Mouse (Mus musculus): Measurements from ENCODE around the gene Crebbp. TPM values are rescaled to one million over a fixed set of nuclear protein-coding genes. Genes with fewer than 3 reads are reported as not detected.

The Crebbp gene
- polyA plus RNA-seq, 1 experiment from 2014 or later = 41.2 TPM

- WGBS = 71% methylated on average over 1 of the region's 1 CpGs
- Histone ChIP-seq H3K9me3 (no peaks in the 10 kb centered on the region), H3K4me2 (peak overlapping the region; percentile 87), H3K27ac (no peak overlapping the region), H3K36me3 (no peaks in the 10 kb centered on the region; the same call in 1 of the 2 replicates), H3K27me3 (no peaks in the 10 kb centered on the region), H3K9ac (peak overlapping the region; percentile 35; the same call in 1 of the 2 replicates), H3K4me1 (replicated peaks) (peaks cover 58% of the 10 kb centered on the region), H3K4me3 (peak overlapping the region; percentile 12; the same call in 1 of the 2 replicates)
- no peak for ATAC-seq (ENCODE audit: low FRiP score)
Observed at GRCm38 (mm10) chr16:4210290-4210689, 3.5 kb downstream of the Crebbp start.

GRCm38 (mm10) chr16:4203592-4203991 lies 10.2 kb downstream of the Crebbp start:
- 100% methylated on average over 1 of the region's 1 CpGs for WGBS
- Histone ChIP-seq H3K4me3 (no peak overlapping the region), H3K27ac (no peak overlapping the region), H3K9ac (no peak overlapping the region), H3K27me3 (no peaks in the 10 kb centered on the region), H3K36me3 (no peaks in the 10 kb centered on the region; the same call in 1 of the 2 replicates), H3K9me3 (no peaks in the 10 kb centered on the region), H3K4me2 (no peak overlapping the region), H3K4me1 (replicated peaks) (peaks cover 41% of the 10 kb centered on the region)
- ATAC-seq (ENCODE audit: low FRiP score) = no peak

GRCm38 (mm10) chr16:4199995-4200394 lies 13.8 kb downstream of the Crebbp start:
- Histone ChIP-seq H3K4me2 (no peak overlapping the region), H3K27me3 (no peaks in the 10 kb centered on the region), H3K4me1 (replicated peaks) (peaks cover 27% of the 10 kb centered on the region), H3K9ac (no peak overlapping the region), H3K4me3 (no peak overlapping the region), H3K27ac (no peak overlapping the region), H3K36me3 (no peaks in the 10 kb centered on the region), H3K9me3 (no peaks in the 10 kb centered on the region)
- no peak for ATAC-seq (ENCODE audit: low FRiP score)
- 50% methylated on average over 1 of the region's 1 CpGs for WGBS

- Histone ChIP-seq H3K4me2 (no peak overlapping the region), H3K36me3 (no peaks in the 10 kb centered on the region), H3K4me1 (replicated peaks) (peaks cover 27% of the 10 kb centered on the region), H3K9ac (no peak overlapping the region), H3K9me3 (no peaks in the 10 kb centered on the region), H3K4me3 (no peak overlapping the region), H3K27me3 (no peaks in the 10 kb centered on the region), H3K27ac (no peak overlapping the region)
- ATAC-seq (ENCODE audit: low FRiP score) = no peak
- WGBS = 60% methylated on average over 2 of the region's 2 CpGs
Observed at GRCm38 (mm10) chr16:4199566-4199965, 14.2 kb downstream of the Crebbp start.

GRCm38 (mm10) chr16:4198004-4198403 lies 15.8 kb downstream of the Crebbp start:
- Histone ChIP-seq H3K4me1 (replicated peaks) (peaks cover 25% of the 10 kb centered on the region), H3K36me3 (no peaks in the 10 kb centered on the region), H3K9me3 (no peaks in the 10 kb centered on the region), H3K9ac (no peak overlapping the region), H3K4me3 (no peak overlapping the region), H3K4me2 (no peak overlapping the region), H3K27me3 (no peaks in the 10 kb centered on the region), H3K27ac (no peak overlapping the region)
- WGBS = 91% methylated on average over 4 of the region's 4 CpGs
- peak; percentile 65; the same call in 1 of the 2 replicates for ATAC-seq (ENCODE audit: low FRiP score)

- H3K36me3 ChIP-seq = no peaks in the 10 kb centered on the region
- H3K4me1 ChIP-seq (replicated peaks) = no peaks in the 10 kb centered on the region
- no peak overlapping the region for H3K27ac ChIP-seq
- H3K9me3 ChIP-seq = no peaks in the 10 kb centered on the region
- H3K9ac ChIP-seq = no peak overlapping the region
- H3K4me2 ChIP-seq = no peak overlapping the region
- ATAC-seq (ENCODE audit: low FRiP score) = no peak
- WGBS = 85% methylated on average over 1 of the region's 1 CpGs
- H3K27me3 ChIP-seq = no peaks in the 10 kb centered on the region
- no peak overlapping the region for H3K4me3 ChIP-seq
Observed at GRCm38 (mm10) chr16:4190166-4190565, 23.6 kb downstream of the Crebbp start.

GRCm38 (mm10) chr16:4175134-4175533 lies 38.7 kb downstream of the Crebbp start:
- 99% methylated on average over 3 of the region's 3 CpGs for WGBS
- Histone ChIP-seq H3K9me3 (no peaks in the 10 kb centered on the region), H3K4me3 (no peak overlapping the region), H3K9ac (no peak overlapping the region), H3K27ac (no peak overlapping the region), H3K4me2 (no peak overlapping the region), H3K27me3 (no peaks in the 10 kb centered on the region), H3K4me1 (replicated peaks) (peaks cover 7% of the 10 kb centered on the region; the same call in 1 of the 2 replicates), H3K36me3 (peaks cover 25% of the 10 kb centered on the region)
- ATAC-seq (ENCODE audit: low FRiP score) = no peak

GRCm38 (mm10) chr16:4169530-4169929 lies 44.3 kb downstream of the Crebbp start:
- Histone ChIP-seq H3K4me1 (replicated peaks) (no peaks in the 10 kb centered on the region), H3K27ac (no peak overlapping the region), H3K9me3 (no peaks in the 10 kb centered on the region), H3K36me3 (peaks cover 10% of the 10 kb centered on the region), H3K4me3 (no peak overlapping the region), H3K9ac (no peak overlapping the region), H3K27me3 (no peaks in the 10 kb centered on the region), H3K4me2 (no peak overlapping the region)
- WGBS = 85% methylated on average over 3 of the region's 3 CpGs
- ATAC-seq (ENCODE audit: low FRiP score) = no peak

- H3K4me1 ChIP-seq (replicated peaks) = no peaks in the 10 kb centered on the region
- no peaks in the 10 kb centered on the region for H3K9me3 ChIP-seq
- ATAC-seq (ENCODE audit: low FRiP score) = no peak
- no peak overlapping the region for H3K4me2 ChIP-seq
- no peak overlapping the region for H3K27ac ChIP-seq
- no peak overlapping the region for H3K4me3 ChIP-seq
- no peaks in the 10 kb centered on the region for H3K27me3 ChIP-seq
- 98% methylated on average over 1 of the region's 1 CpGs for WGBS
- H3K9ac ChIP-seq = no peak overlapping the region
- H3K36me3 ChIP-seq = peaks cover 10% of the 10 kb centered on the region
Observed at GRCm38 (mm10) chr16:4168476-4168875, 45.3 kb downstream of the Crebbp start.

GRCm38 (mm10) chr16:4160898-4161247 lies 52.9 kb downstream of the Crebbp start:
- H3K4me2 ChIP-seq = no peak overlapping the region
- peaks cover 27% of the 10 kb centered on the region for H3K4me1 ChIP-seq (replicated peaks)
- 0 out of 2 replicates have a peak, but pooled peaks have one; percentile 10 for ATAC-seq (ENCODE audit: low FRiP score)
- H3K9me3 ChIP-seq = no peaks in the 10 kb centered on the region
- no peak overlapping the region for H3K4me3 ChIP-seq
- no peaks in the 10 kb centered on the region for H3K36me3 ChIP-seq
- H3K27me3 ChIP-seq = no peaks in the 10 kb centered on the region
- no peak overlapping the region for H3K9ac ChIP-seq
- H3K27ac ChIP-seq = peak overlapping the region; percentile 31

- H3K4me1 ChIP-seq (replicated peaks) = peaks cover 29% of the 10 kb centered on the region
Observed at GRCm38 (mm10) chr16:4160246-4160897, 53.4 kb downstream of the Crebbp start.

GRCm38 (mm10) chr16:4153121-4153520 lies 60.7 kb downstream of the Crebbp start:
- H3K9ac ChIP-seq = no peak overlapping the region
- H3K4me1 ChIP-seq (replicated peaks) = peaks cover 10% of the 10 kb centered on the region; the same call in 1 of the 2 replicates
- ATAC-seq (ENCODE audit: low FRiP score) = no peak
- no peaks in the 10 kb centered on the region for H3K9me3 ChIP-seq
- H3K27ac ChIP-seq = no peak overlapping the region
- peaks cover 12% of the 10 kb centered on the region for H3K36me3 ChIP-seq
- WGBS = 95% methylated on average over 1 of the region's 1 CpGs
- H3K27me3 ChIP-seq = no peaks in the 10 kb centered on the region
- H3K4me3 ChIP-seq = no peak overlapping the region
- no peak overlapping the region for H3K4me2 ChIP-seq

More at GRCm38 (mm10) chr16:4160246-4160897, 53.4 kb downstream of the Crebbp start:
- Histone ChIP-seq H3K27ac (peak overlapping the region; percentile 31), H3K9ac (no peak overlapping the region), H3K27me3 (no peaks in the 10 kb centered on the region), H3K4me2 (no peak overlapping the region), H3K4me3 (no peak overlapping the region), H3K9me3 (no peaks in the 10 kb centered on the region), H3K36me3 (no peaks in the 10 kb centered on the region)
- WGBS = 91% methylated on average over 4 of the region's 4 CpGs
- no peak for ATAC-seq (ENCODE audit: low FRiP score)

GRCm38 (mm10) chr16:4138541-4138940 lies 75.3 kb downstream of the Crebbp start:
- Histone ChIP-seq H3K36me3 (peaks cover 22% of the 10 kb centered on the region), H3K27me3 (no peaks in the 10 kb centered on the region), H3K4me2 (no peak overlapping the region), H3K9me3 (no peaks in the 10 kb centered on the region), H3K4me3 (no peak overlapping the region), H3K27ac (no peak overlapping the region; the same call in 1 of the 2 replicates), H3K4me1 (replicated peaks) (no peaks in the 10 kb centered on the region; the same call in 1 of the 2 replicates), H3K9ac (no peak overlapping the region)
- ATAC-seq (ENCODE audit: low FRiP score) = no peak
- WGBS = 76% methylated on average over 6 of the region's 6 CpGs
